Mouse (Mus musculus) cortical plate, adult 2 months (tissue): ENCODE results near the gene Rpl41.

Source experiments
- CTCF ChIP-seq: fragments of 200-500 bp; IDR thresholded peaks from 2 replicates; pipeline ENCODE4 v1.5.1; 2011; ENCODE audit warnings: mild to moderate bottlenecking, control low read depth, low read length; ENCODE audit not compliant: insufficient read depth; ENCODE audit errors: extremely low read depth
- POLR2A ChIP-seq: fragments of 200-500 bp; IDR thresholded peaks from 2 replicates; pipeline ENCODE4 v1.6.1; 2011; ENCODE audit warnings: mild to moderate bottlenecking, low read length, control low read depth; ENCODE audit not compliant: insufficient read depth; ENCODE audit errors: extremely low read depth

DNA sequence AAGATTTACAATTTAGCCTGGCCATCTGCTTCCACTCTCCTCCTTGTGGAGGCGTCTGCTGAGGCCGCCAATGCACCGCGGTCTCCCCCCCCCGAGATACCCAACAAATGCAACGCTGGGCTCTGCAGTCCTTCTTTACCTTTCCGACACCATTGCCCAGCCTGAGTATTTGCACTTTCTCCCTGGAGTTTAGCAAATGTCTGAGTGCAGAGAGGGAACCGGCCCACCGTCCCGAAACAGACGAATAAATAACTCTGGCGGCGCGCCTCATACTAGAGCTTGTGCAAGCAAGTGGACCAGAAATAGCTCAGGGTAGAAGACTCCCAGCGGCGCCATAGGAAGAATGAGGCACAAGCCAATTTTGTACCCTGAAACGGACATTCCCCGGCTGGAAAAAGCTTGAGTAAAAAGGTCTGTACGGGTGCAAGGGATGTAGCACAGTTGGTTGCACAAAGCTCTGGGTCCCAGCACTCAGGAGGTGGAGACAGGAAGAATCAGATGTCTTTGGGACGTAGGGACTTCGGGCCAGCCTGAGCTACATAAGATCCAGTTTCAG, 49.9 kb downstream of the Rpl41 start:
- TF ChIP-seq CTCF (no peak), POLR2A (no peak)
